Mouse (Mus musculus): ENCODE data around the gene Mrps5.

DNA sequence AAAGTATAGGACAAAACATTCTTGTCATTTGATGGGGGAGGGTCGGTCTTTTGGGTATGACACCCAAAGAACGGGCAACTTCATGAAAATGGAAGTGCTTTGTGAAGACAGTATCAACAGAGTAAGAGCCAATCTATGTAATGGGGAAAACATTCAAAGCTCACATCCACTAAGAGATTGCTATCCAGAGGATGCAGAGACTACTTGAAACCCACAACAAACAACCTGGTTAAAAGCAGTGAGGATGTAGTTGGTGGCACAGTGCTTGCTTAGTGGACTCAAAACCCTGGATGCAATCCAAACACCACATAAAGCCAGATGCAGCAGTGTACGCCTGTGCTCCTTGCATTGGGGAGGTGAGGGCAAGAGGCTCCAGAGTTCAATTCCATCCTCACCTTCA is 32.3 kb downstream of the Mrps5 start:
- TF ChIP-seq CTCF (IDR thresholded peaks at IDR 0.05; ENCODE audit: borderline replicate concordance, insufficient read depth, low read length): no peak
- TF ChIP-seq POLR2A (IDR thresholded peaks at IDR 0.05; ENCODE audit: low read depth, low read length): no peak
